In genomic region chr12:36035501-36035900, GRCm38 (mm10) we compare ENCODE assay signal across 26 mouse cellular contexts. TPM values are rescaled to one million over a fixed set of nuclear protein-coding genes. Genes with fewer than 3 reads are reported as not detected.
"Had no signal": no experiment of that assay in that cellular context is flagged by ENCODE, and none has a peak within 500 bp of the region (broad histone marks: within the 10 kb centered on the region; RNA-seq: fewer than 3 reads in every experiment).

No protein-coding gene starts in this region.

- H3K4me3 ChIP-seq: kidney, embryonic 15.5 days; limb, embryonic 13.5 days; liver, embryonic 12.5 days; liver, embryonic 15.5 days; lung, embryonic 15.5 days; megakaryocyte, embryonic 14.5 days; midbrain, embryonic 12.5 days; midbrain, embryonic 15.5 days; neural tube, embryonic 12.5 days; neural tube, embryonic 15.5 days had no signal

- DNase-seq: kidney, adult 8-10 months; kidney, postnatal 10 days; kidney, postnatal 36 days; layer of hippocampus, adult 9-11 months; liver; lung, adult 18-20 months; lung, postnatal 10 days; lung, postnatal 36 days; right cerebral cortex, adult 18-20 months; right cerebral cortex, postnatal 14 days; right cerebral cortex, postnatal 4 days; thymus, postnatal 25 days had no signal

- ATAC-seq: liver, embryonic 12.5 days; midbrain, embryonic 15.5 days had no signal

- H3K27ac ChIP-seq: kidney, embryonic 15.5 days; limb, embryonic 13.5 days; liver, embryonic 12.5 days; liver, embryonic 15.5 days; lung, embryonic 15.5 days; midbrain, embryonic 12.5 days; midbrain, embryonic 15.5 days; neural tube, embryonic 12.5 days; neural tube, embryonic 15.5 days; stomach, postnatal 0 days had no signal

RNA-seq across cellular contexts. Expression of gene Agr2, which starts 42.8 kb away (rescaled TPM):
- total RNA-seq: layer of hippocampus, postnatal 25 days; left cerebral cortex, adult 18-20 months; left cerebral cortex, postnatal 25 days had no signal
